Mouse (Mus musculus) MEL (cell line): ENCODE measurements at regions not wholly inside any gene's neighbourhood (a gene's known extent, or its start where the extent isn't known, plus 50 kb on each side); places are given as distances from the start of the nearest gene placed in this dataset.

Source experiments
- DNase-seq: peaks from one replicate; pipeline ENCODE4 v3.0.0; 2011; ENCODE audit warnings: low read depth, low spot score
- H3K27ac ChIP-seq: 2 replicates; pipeline ENCODE4 v1.5.1; 2012; ENCODE audit warnings: low read depth, mild to moderate bottlenecking, control low read depth, low read length, moderate library complexity; ENCODE audit not compliant: control insufficient read depth
- H3K27me3 ChIP-seq, 2 experiments: fragments of 150-350 bp in 1 of 2; sonication (generic) in 1 of 2; 2 replicates each; pipeline ENCODE4 v1.6.1; 2012; ENCODE audit warnings: low read length in 2 of 2, mild to moderate bottlenecking in 2 of 2, improper control_type of control experiment in 1 of 2, moderate library complexity in 1 of 2; ENCODE audit not compliant: insufficient read depth in 2 of 2, control insufficient read depth in 1 of 2
- H3K36me3 ChIP-seq, 2 experiments: 2 replicates each; pipeline ENCODE4 v1.6.1; 2012 to 2014; ENCODE audit warnings: low read length in 2 of 2, improper control_type of control experiment in 1 of 2, inconsistent platforms in 1 of 2, mild to moderate bottlenecking in 1 of 2; ENCODE audit not compliant: insufficient read depth in 2 of 2, control insufficient read depth in 1 of 2
- H3K4me1 ChIP-seq, 2 experiments: fragments of 150-350 bp in 1 of 2; sonication (generic) in 1 of 2; 2 replicates each; pipeline ENCODE4 v1.6.1; 2012; ENCODE audit warnings: low read length in 2 of 2, improper control_type of control experiment in 1 of 2, mild to moderate bottlenecking in 1 of 2; ENCODE audit not compliant: insufficient read depth in 2 of 2, control insufficient read depth in 1 of 2
- H3K4me3 ChIP-seq, 2 experiments: fragments of 150-350 bp in 1 of 2; sonication (generic) in 1 of 2; 2 replicates each; pipeline ENCODE4 v1.5.1; 2012; ENCODE audit warnings: low read depth in 2 of 2, low read length in 2 of 2, mild to moderate bottlenecking in 2 of 2, moderate library complexity in 2 of 2, control low read depth in 1 of 2, improper control_type of control experiment in 1 of 2; ENCODE audit not compliant: control insufficient read depth in 1 of 2, insufficient read depth in 1 of 2
- H3K79me2 ChIP-seq: 2 replicates; pipeline ENCODE4 v1.6.1; 2012; ENCODE audit warnings: mild to moderate bottlenecking, low read length, moderate library complexity; ENCODE audit not compliant: control insufficient read depth, poor library complexity, insufficient read depth
- H3K9ac ChIP-seq: 2 replicates; pipeline ENCODE4 v1.6.1; 2012; ENCODE audit warnings: low read depth, mild to moderate bottlenecking, control low read depth, low read length, moderate library complexity; ENCODE audit not compliant: control insufficient read depth, poor library complexity, severe bottlenecking
- H3K9me3 ChIP-seq: fragments of 150-350 bp; sonication (generic); replicated peaks from 2 replicates; pipeline ENCODE4 v1.6.1; 2012; ENCODE audit warnings: mild to moderate bottlenecking, low read length, improper control_type of control experiment, moderate library complexity; ENCODE audit not compliant: insufficient read depth
- CHD1 ChIP-seq: IDR thresholded peaks from 2 replicates; pipeline ENCODE4 v1.6.1; 2012; ENCODE audit warnings: low read depth, mild to moderate bottlenecking, inconsistent platforms, low read length, improper control_type of control experiment
- CHD2 ChIP-seq: IDR thresholded peaks from 2 replicates; pipeline ENCODE4 v1.6.1; 2011; ENCODE audit warnings: low read length, improper control_type of control experiment
- CTCF ChIP-seq, 3 experiments: IDR thresholded peaks in 2 of 3; conservative IDR thresholded peaks in 1 of 3; 2 replicates each; pipeline ENCODE4 v1.5.1; 2011 to 2012; ENCODE audit warnings: low read length in 3 of 3, low read depth in 2 of 3, mild to moderate bottlenecking in 2 of 3, improper control_type of control experiment in 1 of 3, inconsistent platforms in 1 of 3, mixed read lengths in 1 of 3, moderate library complexity in 1 of 3; ENCODE audit not compliant: control insufficient read depth in 1 of 3, insufficient read depth in 1 of 3, poor library complexity in 1 of 3, severe bottlenecking in 1 of 3
- E2F4 ChIP-seq: IDR thresholded peaks from 2 replicates; pipeline ENCODE4 v1.6.1; 2011; ENCODE audit warnings: low read depth, low read length, improper control_type of control experiment, borderline replicate concordance
- EP300 ChIP-seq, 2 experiments: IDR thresholded peaks; 2 replicates each; pipeline ENCODE4 v1.6.1; 2011; ENCODE audit warnings: improper control_type of control experiment in 2 of 2, low read length in 2 of 2, low read depth in 1 of 2, mild to moderate bottlenecking in 1 of 2
- ETS1 ChIP-seq: IDR thresholded peaks from 2 replicates; pipeline ENCODE4 v1.6.1; 2012; ENCODE audit warnings: low read depth, mild to moderate bottlenecking, inconsistent platforms, low read length, improper control_type of control experiment, moderate library complexity
- HCFC1 ChIP-seq: IDR thresholded peaks from 2 replicates; pipeline ENCODE4 v1.6.1; 2012; ENCODE audit warnings: low read depth, mild to moderate bottlenecking, inconsistent platforms, low read length, improper control_type of control experiment, moderate library complexity
- MAFK ChIP-seq: IDR thresholded peaks from 2 replicates; pipeline ENCODE4 v1.6.1; 2011; ENCODE audit warnings: low read depth, mild to moderate bottlenecking, low read length, improper control_type of control experiment, borderline replicate concordance
- MAX ChIP-seq: IDR thresholded peaks from 2 replicates; pipeline ENCODE4 v1.6.1; 2011; ENCODE audit warnings: low read length, improper control_type of control experiment
- MAZ ChIP-seq: IDR thresholded peaks from 2 replicates; pipeline ENCODE4 v1.6.1; 2012; ENCODE audit warnings: low read depth, mild to moderate bottlenecking, inconsistent platforms, low read length, improper control_type of control experiment
- MEF2A ChIP-seq: IDR thresholded peaks from 2 replicates; pipeline ENCODE4 v1.6.1; 2014; ENCODE audit warnings: low read depth, mild to moderate bottlenecking, inconsistent platforms, low read length, improper control_type of control experiment; ENCODE audit not compliant: poor library complexity, insufficient replicate concordance, severe bottlenecking; ENCODE audit errors: extremely low read depth
- MXI1 ChIP-seq: IDR thresholded peaks from 2 replicates; pipeline ENCODE4 v1.6.1; 2011; ENCODE audit warnings: mild to moderate bottlenecking, low read depth, low read length, improper control_type of control experiment
- MYB ChIP-seq: IDR thresholded peaks from 2 replicates; pipeline ENCODE4 v1.6.1; 2011; ENCODE audit warnings: mild to moderate bottlenecking, low read depth, low read length, improper control_type of control experiment
- MYC ChIP-seq: IDR thresholded peaks from 2 replicates; pipeline ENCODE4 v1.6.1; 2011; ENCODE audit warnings: low read depth, mild to moderate bottlenecking, low read length, improper control_type of control experiment, moderate library complexity
- NELFE ChIP-seq: IDR thresholded peaks from 2 replicates; pipeline ENCODE4 v1.6.1; 2011; ENCODE audit warnings: low read depth, low read length, improper control_type of control experiment
- NRF1 ChIP-seq: IDR thresholded peaks from 2 replicates; pipeline ENCODE4 v1.6.1; 2014; ENCODE audit warnings: low read depth, mild to moderate bottlenecking, inconsistent platforms, low read length, improper control_type of control experiment, moderate library complexity; ENCODE audit not compliant: poor library complexity, insufficient read depth, severe bottlenecking
- POLR2AphosphoS2 ChIP-seq: IDR thresholded peaks from 2 replicates; pipeline ENCODE4 v1.6.1; 2011; ENCODE audit warnings: low read length, improper control_type of control experiment
- RAD21 ChIP-seq: IDR thresholded peaks from 2 replicates; pipeline ENCODE4 v1.6.1; 2011; ENCODE audit warnings: mild to moderate bottlenecking, low read depth, low read length, improper control_type of control experiment
- RCOR1 ChIP-seq: IDR thresholded peaks from 2 replicates; pipeline ENCODE4 v1.6.1; 2012; ENCODE audit warnings: low read depth, mild to moderate bottlenecking, inconsistent platforms, low read length, improper control_type of control experiment
- SIN3A ChIP-seq: IDR thresholded peaks from 2 replicates; pipeline ENCODE4 v1.6.1; 2012; ENCODE audit warnings: low read length, improper control_type of control experiment, inconsistent platforms
- TAL1 ChIP-seq: IDR thresholded peaks from 2 replicates; pipeline ENCODE4 v1.6.1; 2012; ENCODE audit warnings: mild to moderate bottlenecking, inconsistent platforms, low read length, moderate library complexity, mixed read lengths
- UBTF ChIP-seq: IDR thresholded peaks from 2 replicates; pipeline ENCODE4 v1.6.1; 2012; ENCODE audit warnings: low read depth, mild to moderate bottlenecking, inconsistent platforms, low read length, improper control_type of control experiment, moderate library complexity, borderline replicate concordance; ENCODE audit not compliant: insufficient read depth
- USF1 ChIP-seq: IDR thresholded peaks from 2 replicates; pipeline ENCODE4 v1.6.1; 2014; ENCODE audit warnings: low read depth, mild to moderate bottlenecking, inconsistent platforms, low read length, improper control_type of control experiment, moderate library complexity
- USF2 ChIP-seq, 2 experiments: IDR thresholded peaks; 2 replicates each; pipeline ENCODE4 v1.6.1; 2011 to 2012; ENCODE audit warnings: improper control_type of control experiment in 2 of 2, low read length in 2 of 2, borderline replicate concordance in 1 of 2, inconsistent platforms in 1 of 2, low read depth in 1 of 2, mild to moderate bottlenecking in 1 of 2; ENCODE audit not compliant: insufficient read depth in 1 of 2
- ZC3H11A ChIP-seq: IDR thresholded peaks from 2 replicates; pipeline ENCODE4 v1.6.1; 2012; ENCODE audit warnings: low read depth, mild to moderate bottlenecking, inconsistent platforms, low read length, improper control_type of control experiment

GRCm38 (mm10) chr9:117754651-117755050 is 124.9 kb upstream of the Rbms3 start:
- no peak for TF ChIP-seq POLR2AphosphoS2
- TF ChIP-seq E2F4, result no peak
- no peak for TF ChIP-seq HCFC1
- TF ChIP-seq NRF1, result no peak
- TF ChIP-seq MEF2A, result no peak
- no peak for TF ChIP-seq ZC3H11A
- TF ChIP-seq MXI1, result no peak
- Histone ChIP-seq H3K4me1 (no peaks in the 10 kb centered on the region), H3K4me3 (no peak overlapping the region), H3K9ac (no peak overlapping the region), H3K27ac (no peak overlapping the region), H3K27me3 (no peaks in the 10 kb centered on the region), H3K36me3 (no peaks in the 10 kb centered on the region), H3K79me2 (no peaks in the 10 kb centered on the region), H3K9me3 (no peaks in the 10 kb centered on the region)
- no peak for DNase-seq

- Histone ChIP-seq H3K27ac (no peak overlapping the region), H3K9me3 (no peaks in the 10 kb centered on the region), H3K79me2 (no peaks in the 10 kb centered on the region), H3K36me3 (no peaks in the 10 kb centered on the region), H3K4me3 (no peak overlapping the region), H3K4me1 (no peaks in the 10 kb centered on the region), H3K27me3 (no peaks in the 10 kb centered on the region), H3K9ac (no peak overlapping the region)
- DNase-seq, result no peak
- TF ChIP-seq USF2 (IDR thresholded peaks at IDR 0.05; ENCODE audit: borderline replicate concordance in 1 of 2, insufficient read depth in 1 of 2, low read depth in 1 of 2, low read length in 2 of 2) (no peak), NRF1 (no peak), TAL1 (no peak), MAZ (no peak), CHD1 (no peak), ZC3H11A (no peak), E2F4 (no peak), EP300 (IDR thresholded peaks at IDR 0.05; ENCODE audit: low read depth in 1 of 2, low read length in 2 of 2) (no peak), SIN3A (no peak)
- TF ChIP-seq, all 39 proteins: peak for 0
Observed at GRCm38 (mm10) chr9:117753466-117753865, 123.8 kb upstream of the Rbms3 start.

DNA sequence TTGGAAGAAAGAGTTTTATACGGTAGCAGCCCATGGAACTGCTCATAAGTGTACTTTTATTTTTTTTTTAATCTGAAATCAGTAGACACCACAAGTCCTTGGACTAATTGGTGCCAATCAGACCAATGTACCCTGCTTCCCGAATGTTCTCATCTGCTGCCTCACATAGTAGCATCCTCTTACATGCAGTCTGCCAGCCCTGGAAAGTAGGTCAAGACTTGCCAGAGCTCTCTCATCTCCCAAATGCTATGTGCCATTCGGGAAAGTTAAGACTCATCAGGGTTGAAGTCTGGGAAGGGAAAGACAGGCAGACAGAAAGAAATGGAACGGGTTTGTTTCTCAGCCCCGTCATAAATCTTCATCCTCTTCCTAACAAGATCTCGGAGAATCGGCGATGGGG is 115.2 kb upstream of the Rbms3 start:
- DNase-seq, result no peak
- Histone ChIP-seq H3K4me3 (no peak overlapping the region), H3K9me3 (no peaks in the 10 kb centered on the region), H3K27ac (no peak overlapping the region), H3K9ac (no peak overlapping the region), H3K27me3 (no peaks in the 10 kb centered on the region), H3K36me3 (no peaks in the 10 kb centered on the region), H3K4me1 (no peaks in the 10 kb centered on the region), H3K79me2 (no peaks in the 10 kb centered on the region)
- no peak for TF ChIP-seq MEF2A
- no peak for TF ChIP-seq EP300 (IDR thresholded peaks at IDR 0.05; ENCODE audit: low read depth in 1 of 2, low read length in 2 of 2)
- TF ChIP-seq SIN3A, result no peak
- no peak for TF ChIP-seq CTCF (IDR thresholded peaks at IDR 0.05 in 2 of 3, conservative IDR thresholded peaks at IDR 0.05 in 1 of 3; ENCODE audit: control insufficient read depth in 1 of 3, insufficient read depth in 1 of 3, low read depth in 2 of 3, low read length in 3 of 3, poor library complexity in 1 of 3, severe bottlenecking in 1 of 3)
- no peak for TF ChIP-seq UBTF
- no peak for TF ChIP-seq NELFE
- TF ChIP-seq CHD2, result no peak
- TF ChIP-seq HCFC1, result no peak
- no peak for TF ChIP-seq MAFK
- TF ChIP-seq MYB, result no peak
- TF ChIP-seq RAD21, result no peak
- no peak for TF ChIP-seq MYC
- TF ChIP-seq POLR2AphosphoS2, result no peak
- TF ChIP-seq ZC3H11A, result no peak
- no peak for TF ChIP-seq USF1
- no peak for TF ChIP-seq ETS1
- no peak for TF ChIP-seq MAX
- TF ChIP-seq RCOR1, result no peak
